Mouse (Mus musculus) regulatory T cell (primary cell): ENCODE results near the gene Hist1h2bq.

ENCODE experiments used
- in situ Hi-C: fragments of 300-600 bp; cut with MboI, MseI; formaldehyde crosslinking; loops from one replicate; pipeline ENCODE4 v1.15.1; 2025; ENCODE audit warnings: high pct_unique_total_duplicates

Gene Hist1h2bq

GRCm38 (mm10) chr13:21790601-21791283, 19.3 kb downstream of the Hist1h2bq start:
- in situ Hi-C loops = loop anchor here (5.0 to 25.0 kb wide), 3 partner anchors 37 to 1947 kb away; partner anchors contain the start of genes Hist1h1c, Hist1h2bb, Hist1h3c and Hist1h4j

- in situ Hi-C loops = loop anchor here (5.0 to 25.0 kb wide), 3 partner anchors 37 to 1947 kb away; partner anchors contain the start of genes Hist1h1c, Hist1h2bb, Hist1h3c and Hist1h4j
These were observed 20.1 kb downstream of the Hist1h2bq start for GRCm38 (mm10) chr13:21789925-21790324.

GRCm38 (mm10) chr13:21787760-21788593, 22.0 kb downstream of the Hist1h2bq start:
- in situ Hi-C loops = loop anchor here (25.0 kb wide), 1 partner anchor 1949 kb away; the partner anchor contains the start of genes Hist1h1c, Hist1h2bb and Hist1h3c

GRCm38 (mm10) chr13:21786899-21787629, 22.9 kb downstream of the Hist1h2bq start, which contains the start of the genes Hist1h2an and Hist1h2bp:
Hist1h2an (minus strand) TSS chr13:21787218.
Hist1h2bp (plus strand) TSS chr13:21787461.
- in situ Hi-C loops = loop anchor here (25.0 kb wide), 1 partner anchor 1950 kb away; the partner anchor contains the start of genes Hist1h1c, Hist1h2bb and Hist1h3c

- in situ Hi-C loops = loop anchor here (25.0 kb wide), 1 partner anchor 1951 kb away; the partner anchor contains the start of genes Hist1h1c, Hist1h2bb and Hist1h3c
These were observed 23.7 kb downstream of the Hist1h2bq start for GRCm38 (mm10) chr13:21786189-21786898.

- in situ Hi-C loops = loop anchor here (25.0 kb wide), 1 partner anchor 1953 kb away; the partner anchor contains the start of genes Hist1h1c, Hist1h2bb and Hist1h3c
These were observed 25.7 kb downstream of the Hist1h2bq start for GRCm38 (mm10) chr13:21784311-21784710.

- in situ Hi-C loops = loop anchor here (25.0 kb wide), 1 partner anchor 1954 kb away; the partner anchor contains the start of genes Hist1h1c, Hist1h2bb and Hist1h3c
These were observed 26.2 kb downstream of the Hist1h2bq start for GRCm38 (mm10) chr13:21783734-21784161.

GRCm38 (mm10) chr13:21783255-21783617, 26.8 kb downstream of the Hist1h2bq start, which contains the start of gene Hist1h3i:
Hist1h3i (minus strand) TSS chr13:21783370.
- in situ Hi-C loops = loop anchor here (25.0 kb wide), 1 partner anchor 1954 kb away; the partner anchor contains the start of genes Hist1h1c, Hist1h2bb and Hist1h3c

- in situ Hi-C loops = loop anchor here (25.0 kb wide), 1 partner anchor 1955 kb away; the partner anchor contains the start of genes Hist1h1c, Hist1h2bb and Hist1h3c
These were observed 27.4 kb downstream of the Hist1h2bq start for GRCm38 (mm10) chr13:21782361-21783254.

- in situ Hi-C loops = loop anchor here (25.0 kb wide), 1 partner anchor 1956 kb away; the partner anchor contains the start of genes Hist1h1c, Hist1h2bb and Hist1h3c
These were observed 28.4 kb downstream of the Hist1h2bq start for GRCm38 (mm10) chr13:21781639-21782038.

- in situ Hi-C loops = loop anchor here (25.0 kb wide), 1 partner anchor 1956 kb away; the partner anchor contains the start of genes Hist1h1c, Hist1h2bb and Hist1h3c
These were observed 28.9 kb downstream of the Hist1h2bq start for GRCm38 (mm10) chr13:21781021-21781555.

GRCm38 (mm10) chr13:21779767-21780731, 29.9 kb downstream of the Hist1h2bq start, which contains the start of gene Hist1h1b:
Hist1h1b (minus strand) TSS chr13:21780625.
- in situ Hi-C loops = loop anchor here (25.0 kb wide), 1 partner anchor 1957 kb away; the partner anchor contains the start of genes Hist1h1c, Hist1h2bb and Hist1h3c

- in situ Hi-C loops = loop anchor here (25.0 kb wide), 1 partner anchor 1958 kb away; the partner anchor contains the start of genes Hist1h1c, Hist1h2bb and Hist1h3c
These were observed 30.9 kb downstream of the Hist1h2bq start for GRCm38 (mm10) chr13:21778814-21779766.
